Mouse (Mus musculus): ENCODE results near the gene Phf14. TPM values are rescaled to one million over a fixed set of nuclear protein-coding genes. Genes with fewer than 3 reads are reported as not detected.

Gene Phf14
- polyA plus RNA-seq, 1 experiment = 3.9 TPM

DNA sequence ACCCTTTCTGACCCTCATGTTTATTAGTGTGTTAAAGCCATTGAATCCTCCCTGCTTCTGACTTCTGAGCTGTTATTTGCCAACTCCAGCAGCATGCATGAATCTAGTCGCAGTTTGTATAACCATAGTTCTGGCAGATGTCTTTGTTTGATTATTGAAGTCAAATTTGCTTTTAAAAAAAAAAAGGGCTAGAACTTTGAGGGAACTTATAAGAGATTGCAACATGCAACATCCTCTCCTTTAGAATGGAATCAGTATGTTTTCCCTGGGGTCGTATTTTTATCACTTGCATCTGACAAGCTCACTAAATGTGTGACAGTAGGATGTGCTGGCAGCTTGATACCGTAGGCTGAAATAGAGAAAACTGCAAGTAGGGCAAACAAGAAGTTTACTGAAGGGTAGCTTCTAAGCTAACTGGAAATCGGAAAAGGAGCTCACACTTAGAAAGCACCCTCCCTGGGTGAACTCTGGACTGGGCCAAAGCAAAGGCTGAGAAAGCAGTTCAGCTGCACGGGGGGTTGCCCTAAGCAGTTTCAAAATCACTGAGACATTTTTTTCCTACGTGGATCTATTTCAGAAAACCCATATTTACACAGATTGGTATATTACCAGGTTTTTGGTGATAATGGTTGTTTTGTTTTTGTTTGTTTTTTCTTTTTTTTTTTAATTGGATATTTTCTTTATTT is 175.1 kb downstream of the Phf14 start:
- H3K4me1 ChIP-seq (ENCODE audit: control insufficient read depth, insufficient read depth, insufficient read length, low read length) = no peaks in the 10 kb centered on the region
- peaks cover 4% of the 10 kb centered on the region; the same call in 1 of the 2 replicates for H3K36me3 ChIP-seq (ENCODE audit: control insufficient read depth, insufficient read depth, low read length)
- H3K27ac ChIP-seq (ENCODE audit: insufficient read depth, low read depth, low read length) = no peak overlapping the region
- no peak for TF ChIP-seq POLR2A (IDR thresholded peaks at IDR 0.05; ENCODE audit: low read depth, low read length)
- TF ChIP-seq CTCF (IDR thresholded peaks at IDR 0.05; ENCODE audit: extremely low read depth, insufficient read length, insufficient replicate concordance, low read depth, low read length) = no peak
- no peak overlapping the region for H3K4me3 ChIP-seq (ENCODE audit: low read depth, low read length)
- WGBS = 68% methylated on average over 6 of the region's 6 CpGs
- no peaks in the 10 kb centered on the region for H3K27me3 ChIP-seq (ENCODE audit: control insufficient read depth, insufficient read depth, low read length)

DNA sequence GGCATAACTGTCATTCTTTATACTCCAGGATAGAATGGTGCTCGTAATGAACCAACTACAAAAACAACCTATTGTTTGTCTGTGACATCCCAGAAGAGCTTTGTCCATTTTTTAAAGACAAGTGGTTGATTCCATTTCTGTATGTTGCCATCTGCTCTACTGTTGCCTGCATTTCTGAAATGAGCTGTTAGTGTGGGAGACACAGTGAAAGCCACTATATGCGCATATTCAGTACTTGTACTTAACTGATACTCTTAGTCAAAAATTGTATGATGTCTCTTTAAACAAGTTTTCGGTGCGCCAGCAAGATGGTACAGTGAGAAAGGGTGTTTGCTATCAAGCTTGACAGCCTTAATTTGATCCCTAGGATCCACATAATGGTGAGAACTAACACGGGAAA is 177.1 kb downstream of the Phf14 start:
- H3K4me3 ChIP-seq (ENCODE audit: low read depth, low read length) = no peak overlapping the region
- WGBS = 94% methylated on average over 5 of the region's 5 CpGs
- no peaks in the 10 kb centered on the region for H3K4me1 ChIP-seq (ENCODE audit: control insufficient read depth, insufficient read depth, insufficient read length, low read length)
- no peak for TF ChIP-seq CTCF (IDR thresholded peaks at IDR 0.05; ENCODE audit: extremely low read depth, insufficient read length, insufficient replicate concordance, low read depth, low read length)
- TF ChIP-seq POLR2A (IDR thresholded peaks at IDR 0.05; ENCODE audit: low read depth, low read length) = no peak
- H3K36me3 ChIP-seq (ENCODE audit: control insufficient read depth, insufficient read depth, low read length) = peaks cover 4% of the 10 kb centered on the region; the same call in 1 of the 2 replicates
- H3K27me3 ChIP-seq (ENCODE audit: control insufficient read depth, insufficient read depth, low read length) = no peaks in the 10 kb centered on the region
- H3K27ac ChIP-seq (ENCODE audit: insufficient read depth, low read depth, low read length) = no peak overlapping the region

DNA sequence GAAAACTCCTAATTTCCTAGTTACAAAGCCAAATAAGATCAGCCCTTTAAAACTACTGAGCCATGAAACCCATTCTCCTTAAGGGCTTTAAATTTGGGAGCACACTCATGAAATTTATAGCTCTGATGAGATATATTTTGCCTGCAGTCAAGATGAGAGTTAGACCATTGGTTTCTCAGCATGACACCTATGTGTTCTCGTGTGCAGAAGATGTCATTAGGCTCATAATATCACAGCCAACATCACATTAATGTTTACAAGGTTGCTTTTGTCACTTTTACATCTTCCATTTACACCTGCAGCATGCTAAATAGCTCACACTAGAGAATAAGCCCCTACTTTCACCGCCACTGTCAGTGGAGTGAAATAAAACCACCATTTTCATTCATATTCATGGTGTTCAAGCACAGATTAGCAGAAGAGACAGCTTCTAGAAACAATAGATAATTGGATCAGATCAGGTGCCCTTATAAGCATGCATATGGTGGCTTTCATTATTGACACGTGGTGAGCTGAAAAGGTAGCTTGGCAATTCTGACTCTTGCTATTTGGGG is 181.9 kb downstream of the Phf14 start:
- Histone ChIP-seq H3K27ac (ENCODE audit: insufficient read depth, low read depth, low read length) (no peak overlapping the region), H3K4me1 (ENCODE audit: control insufficient read depth, insufficient read depth, insufficient read length, low read length) (no peaks in the 10 kb centered on the region), H3K36me3 (ENCODE audit: control insufficient read depth, insufficient read depth, low read length) (no peaks in the 10 kb centered on the region), H3K4me3 (ENCODE audit: low read depth, low read length) (no peak overlapping the region), H3K27me3 (ENCODE audit: control insufficient read depth, insufficient read depth, low read length) (no peaks in the 10 kb centered on the region)
- 71% methylated on average over 3 of the region's 3 CpGs for WGBS
- no peak for TF ChIP-seq CTCF (IDR thresholded peaks at IDR 0.05; ENCODE audit: extremely low read depth, insufficient read length, insufficient replicate concordance, low read depth, low read length)
- TF ChIP-seq POLR2A (IDR thresholded peaks at IDR 0.05; ENCODE audit: low read depth, low read length) = no peak

DNA sequence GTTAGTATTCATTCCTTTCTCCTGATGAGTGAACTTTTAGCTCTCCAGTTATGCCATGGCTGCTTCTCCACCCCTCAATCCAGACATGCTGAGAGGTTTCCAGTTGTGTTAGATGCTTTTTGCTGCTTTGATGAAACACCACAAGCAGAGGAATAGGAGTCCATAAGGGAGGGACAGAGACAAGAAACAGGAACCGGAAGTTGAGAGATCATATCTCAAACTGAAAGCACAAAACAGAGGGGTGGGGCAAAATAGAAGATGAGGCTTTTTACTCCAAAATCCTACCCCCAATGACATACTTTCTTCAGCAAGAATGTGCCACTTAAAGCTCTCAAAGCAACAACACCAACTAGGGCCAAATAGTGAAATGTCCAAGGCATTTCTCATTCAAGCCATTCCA is 188.1 kb downstream of the Phf14 start:
- TF ChIP-seq POLR2A (IDR thresholded peaks at IDR 0.05; ENCODE audit: low read depth, low read length) (no peak), CTCF (IDR thresholded peaks at IDR 0.05; ENCODE audit: extremely low read depth, insufficient read length, insufficient replicate concordance, low read depth, low read length) (no peak)
- H3K36me3 ChIP-seq (ENCODE audit: control insufficient read depth, insufficient read depth, low read length) = no peaks in the 10 kb centered on the region
- no peaks in the 10 kb centered on the region for H3K27me3 ChIP-seq (ENCODE audit: control insufficient read depth, insufficient read depth, low read length)
- no peak overlapping the region for H3K4me3 ChIP-seq (ENCODE audit: low read depth, low read length)
- no peaks in the 10 kb centered on the region for H3K4me1 ChIP-seq (ENCODE audit: control insufficient read depth, insufficient read depth, insufficient read length, low read length)
- WGBS = 55% methylated on average over 1 of the region's 1 CpGs
- H3K27ac ChIP-seq (ENCODE audit: insufficient read depth, low read depth, low read length) = no peak overlapping the region

DNA sequence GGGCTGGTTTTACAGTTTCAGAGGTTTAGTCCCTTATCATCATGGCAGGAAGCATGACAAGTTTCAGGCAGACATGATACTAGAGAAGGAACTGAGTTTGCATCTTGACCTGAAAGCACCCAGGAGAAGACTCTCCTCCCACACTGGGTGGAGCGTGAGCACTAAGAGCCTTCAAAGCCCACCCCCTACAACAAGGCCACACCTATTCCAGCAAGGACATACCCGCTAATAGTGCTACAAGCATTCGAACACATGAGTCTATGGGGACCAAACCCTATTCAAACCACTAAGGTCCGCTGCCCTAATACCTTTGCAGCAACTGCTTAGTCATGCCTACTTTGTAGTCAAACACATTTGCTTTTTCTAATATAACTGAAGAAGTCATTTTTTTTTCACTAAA is 189.5 kb downstream of the Phf14 start:
- no peak overlapping the region for H3K4me3 ChIP-seq (ENCODE audit: low read depth, low read length)
- TF ChIP-seq CTCF (IDR thresholded peaks at IDR 0.05; ENCODE audit: extremely low read depth, insufficient read length, insufficient replicate concordance, low read depth, low read length) (no peak), POLR2A (IDR thresholded peaks at IDR 0.05; ENCODE audit: low read depth, low read length) (no peak)
- no peaks in the 10 kb centered on the region for H3K27me3 ChIP-seq (ENCODE audit: control insufficient read depth, insufficient read depth, low read length)
- 68% methylated on average over 4 of the region's 4 CpGs for WGBS
- no peak overlapping the region for H3K27ac ChIP-seq (ENCODE audit: insufficient read depth, low read depth, low read length)
- no peaks in the 10 kb centered on the region for H3K36me3 ChIP-seq (ENCODE audit: control insufficient read depth, insufficient read depth, low read length)
- H3K4me1 ChIP-seq (ENCODE audit: control insufficient read depth, insufficient read depth, insufficient read length, low read length) = no peaks in the 10 kb centered on the region

DNA sequence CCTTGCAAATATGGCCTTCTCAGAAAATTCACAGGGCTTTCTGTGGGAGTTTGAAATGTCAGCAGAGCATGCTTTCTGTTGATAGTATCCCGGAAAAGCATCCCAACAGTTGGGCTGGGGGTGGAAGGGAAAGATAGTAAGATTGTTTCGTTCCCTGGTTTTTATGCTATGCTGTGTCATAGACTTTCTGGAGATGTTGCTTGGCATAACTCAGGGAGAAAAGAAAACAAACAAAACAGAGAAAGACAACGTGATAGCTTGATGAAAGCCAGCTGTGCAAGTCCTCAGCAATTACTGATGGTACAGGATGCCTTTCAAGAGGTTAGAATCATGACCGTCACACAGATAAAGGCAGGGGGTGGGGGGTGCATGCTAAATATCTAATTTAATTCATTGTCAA is 197.5 kb downstream of the Phf14 start:
- H3K27me3 ChIP-seq (ENCODE audit: control insufficient read depth, insufficient read depth, low read length) = no peaks in the 10 kb centered on the region
- no peaks in the 10 kb centered on the region for H3K36me3 ChIP-seq (ENCODE audit: control insufficient read depth, insufficient read depth, low read length)
- H3K4me3 ChIP-seq (ENCODE audit: low read depth, low read length) = no peak overlapping the region
- H3K27ac ChIP-seq (ENCODE audit: insufficient read depth, low read depth, low read length) = no peak overlapping the region
- 67% methylated on average over 4 of the region's 4 CpGs for WGBS
- no peaks in the 10 kb centered on the region for H3K4me1 ChIP-seq (ENCODE audit: control insufficient read depth, insufficient read depth, insufficient read length, low read length)
- TF ChIP-seq CTCF (IDR thresholded peaks at IDR 0.05; ENCODE audit: extremely low read depth, insufficient read length, insufficient replicate concordance, low read depth, low read length) (no peak), POLR2A (IDR thresholded peaks at IDR 0.05; ENCODE audit: low read depth, low read length) (no peak)

DNA sequence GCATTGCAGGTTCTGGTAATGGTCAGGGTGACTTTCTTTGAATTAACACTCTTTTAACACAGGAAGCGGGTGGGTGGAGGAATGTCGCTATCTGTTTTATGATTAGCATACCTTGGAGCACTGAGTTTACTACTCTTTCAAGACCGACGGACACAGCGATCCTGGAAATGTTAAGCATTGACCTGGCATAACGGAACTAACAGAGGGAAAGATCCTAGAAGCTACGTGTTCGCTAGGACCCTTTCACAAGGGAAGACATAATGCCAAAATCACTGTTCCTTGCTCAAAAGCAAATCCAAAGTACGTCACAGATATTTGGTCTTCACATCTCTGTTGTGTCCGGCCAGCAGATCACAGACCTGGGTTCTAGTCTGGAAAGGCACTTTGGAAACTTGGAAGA is 199.7 kb downstream of the Phf14 start:
- H3K27me3 ChIP-seq (ENCODE audit: control insufficient read depth, insufficient read depth, low read length) = no peaks in the 10 kb centered on the region
- no peak overlapping the region for H3K27ac ChIP-seq (ENCODE audit: insufficient read depth, low read depth, low read length)
- no peaks in the 10 kb centered on the region for H3K36me3 ChIP-seq (ENCODE audit: control insufficient read depth, insufficient read depth, low read length)
- 52% methylated on average over 10 of the region's 10 CpGs for WGBS
- no peaks in the 10 kb centered on the region for H3K4me1 ChIP-seq (ENCODE audit: control insufficient read depth, insufficient read depth, insufficient read length, low read length)
- H3K4me3 ChIP-seq (ENCODE audit: low read depth, low read length) = no peak overlapping the region
- no peak for TF ChIP-seq CTCF (IDR thresholded peaks at IDR 0.05; ENCODE audit: extremely low read depth, insufficient read length, insufficient replicate concordance, low read depth, low read length)

Data from small intestine, adult 2 months (tissue).